Mouse (Mus musculus) liver, embryonic 11.5 days (tissue): ENCODE results near the gene Sgip1. TPM values are rescaled to one million over a fixed set of nuclear protein-coding genes. Genes with fewer than 3 reads are reported as not detected.

Source experiments
- ATAC-seq: fragments of 200-750 bp; cut with Nextera tagmentation; replicated peaks from 2 replicates; pipeline ENCODE4 v1.8.0; 2017; ENCODE audit warnings: moderate number of reproducible peaks, mild to moderate bottlenecking, moderate TSS enrichment, moderate library complexity; ENCODE audit not compliant: low FRiP score
- DNase-seq: peaks from one replicate; pipeline ENCODE4 v3.0.0-alpha.2; 2017; ENCODE audit warnings: low spot score
- H3K27ac ChIP-seq: fragments of 300-500 bp; sonication (generic); 2 replicates; pipeline ENCODE4 v1.5.1; 2014; ENCODE audit warnings: mild to moderate bottlenecking, low read depth, low read length, control low read depth
- H3K27me3 ChIP-seq: fragments of 300-500 bp; sonication (generic); replicated peaks from 2 replicates; pipeline ENCODE4 v1.6.1; 2014; ENCODE audit warnings: low read length, mixed read lengths; ENCODE audit not compliant: control insufficient read depth, insufficient read depth
- H3K36me3 ChIP-seq: fragments of 300-500 bp; sonication (generic); 2 replicates; pipeline ENCODE4 v1.6.1; 2014; ENCODE audit warnings: mild to moderate bottlenecking, low read length, moderate library complexity, mixed read lengths; ENCODE audit not compliant: control insufficient read depth, insufficient read depth
- H3K4me1 ChIP-seq: fragments of 300-500 bp; sonication (generic); replicated peaks from 2 replicates; pipeline ENCODE4 v1.6.1; 2014; ENCODE audit warnings: low read length, mixed read lengths; ENCODE audit not compliant: control insufficient read depth, insufficient read depth
- H3K4me2 ChIP-seq: fragments of 300-500 bp; sonication (generic); 2 replicates; pipeline ENCODE4 v1.6.1; 2014; ENCODE audit warnings: mild to moderate bottlenecking, control low read depth, moderate library complexity
- H3K4me3 ChIP-seq: fragments of 300-500 bp; sonication (generic); 2 replicates; pipeline ENCODE4 v1.5.1; 2014; ENCODE audit warnings: low read depth, low read length, control low read depth
- H3K9ac ChIP-seq: fragments of 300-500 bp; sonication (generic); 2 replicates; pipeline ENCODE4 v1.6.1; 2014; ENCODE audit warnings: low read depth, low read length, control low read depth
- H3K9me3 ChIP-seq: fragments of 300-500 bp; sonication (generic); 2 replicates; pipeline ENCODE4 v1.6.1; 2016; ENCODE audit warnings: low read length, inconsistent platforms, mixed read lengths; ENCODE audit not compliant: control insufficient read depth
- WGBS: fragments of 180-500 bp; shearing (Covaris S2); extraction: QIAGEN DNeasy Blood & Tissue Kit; methylation state at CpG from one replicate; pipeline ENCODE4 v1.1.7; 2014; 5-methylcytosine and 5-hydroxymethylcytosine counted together
- polyA plus RNA-seq: library from polyadenylated mRNA; unstranded; fragments of >200 nt; fragmentation: Nextera tagmentation; extraction: Ambion mirVana; gene quantifications from 2 replicates; pipeline ENCODE4 v1.2.1, GENCODE M21; 2014

Sgip1 gene
- polyA plus RNA-seq: 1.9 and 2.3 TPM in 2 replicates

DNA sequence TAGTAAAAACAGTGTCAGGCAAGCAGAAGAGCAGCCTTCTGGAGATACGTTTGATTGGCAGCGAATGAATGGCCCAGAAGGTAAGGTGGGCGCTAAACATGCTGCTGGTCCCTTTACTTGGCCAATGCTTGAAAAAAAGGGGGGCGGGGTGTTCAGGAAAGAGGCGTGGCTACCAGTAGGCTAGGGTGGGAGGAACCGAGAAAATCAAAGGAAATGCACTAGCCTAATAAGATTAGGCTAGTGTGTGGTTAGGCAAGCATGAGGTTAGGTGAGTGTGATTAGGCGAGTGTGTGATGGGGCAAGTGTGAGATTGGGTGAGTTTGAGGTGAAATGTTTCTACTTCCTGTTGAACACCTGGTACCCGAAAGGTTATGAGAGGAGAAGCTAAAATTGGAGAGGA, at the start of gene Sgip1:
TSS of gene Sgip1 (plus strand) at position 11 of the 400 bp plus-strand sequence.
- no peaks in the 10 kb centered on the region for H3K36me3 ChIP-seq
- no peak within 1 kb of the TSS for H3K4me2 ChIP-seq
- 54% methylated on average over 8 of the region's 8 CpGs for WGBS
- no peaks in the 10 kb centered on the region for H3K27me3 ChIP-seq
- no peak within 1 kb of the TSS for H3K9ac ChIP-seq
- H3K4me3 ChIP-seq: no peak within 1 kb of the TSS
- ATAC-seq: no peak
- H3K4me1 ChIP-seq: no peaks in the 10 kb centered on the region
- H3K9me3 ChIP-seq: no peaks in the 10 kb centered on the region
- H3K27ac ChIP-seq: no peak within 1 kb of the TSS
- DNase-seq: no peak

- Histone ChIP-seq H3K9ac (no peak overlapping the region), H3K9me3 (no peaks in the 10 kb centered on the region), H3K4me1 (no peaks in the 10 kb centered on the region), H3K4me3 (no peak overlapping the region), H3K27me3 (no peaks in the 10 kb centered on the region), H3K27ac (no peak overlapping the region), H3K4me2 (no peak overlapping the region), H3K36me3 (no peaks in the 10 kb centered on the region)
- 63% methylated on average over 4 of the region's 4 CpGs for WGBS
- ATAC-seq (no peak), DNase-seq (no peak)
Measured at GRCm38 (mm10) chr4:102691402-102691801, 49.7 kb upstream of the Sgip1 start.

- ATAC-seq (no peak), DNase-seq (no peak)
- Histone ChIP-seq H3K9me3 (no peaks in the 10 kb centered on the region), H3K27ac (no peak overlapping the region), H3K4me3 (no peak overlapping the region), H3K27me3 (no peaks in the 10 kb centered on the region), H3K9ac (no peak overlapping the region), H3K4me2 (no peak overlapping the region), H3K36me3 (no peaks in the 10 kb centered on the region), H3K4me1 (no peaks in the 10 kb centered on the region)
- WGBS: 89% methylated on average over 7 of the region's 7 CpGs
Measured at GRCm38 (mm10) chr4:102697966-102698365, 43.1 kb upstream of the Sgip1 start.

GRCm38 (mm10) chr4:102711731-102712130, 29.4 kb upstream of the Sgip1 start:
- no peaks in the 10 kb centered on the region for H3K4me1 ChIP-seq
- no peak overlapping the region for H3K27ac ChIP-seq
- H3K9me3 ChIP-seq: no peaks in the 10 kb centered on the region
- no peak overlapping the region for H3K4me2 ChIP-seq
- H3K27me3 ChIP-seq: no peaks in the 10 kb centered on the region
- 63% methylated on average over 4 of the region's 4 CpGs for WGBS
- H3K36me3 ChIP-seq: no peaks in the 10 kb centered on the region
- no peak overlapping the region for H3K4me3 ChIP-seq
- ATAC-seq (no peak), DNase-seq (no peak)
- no peak overlapping the region for H3K9ac ChIP-seq

DNA sequence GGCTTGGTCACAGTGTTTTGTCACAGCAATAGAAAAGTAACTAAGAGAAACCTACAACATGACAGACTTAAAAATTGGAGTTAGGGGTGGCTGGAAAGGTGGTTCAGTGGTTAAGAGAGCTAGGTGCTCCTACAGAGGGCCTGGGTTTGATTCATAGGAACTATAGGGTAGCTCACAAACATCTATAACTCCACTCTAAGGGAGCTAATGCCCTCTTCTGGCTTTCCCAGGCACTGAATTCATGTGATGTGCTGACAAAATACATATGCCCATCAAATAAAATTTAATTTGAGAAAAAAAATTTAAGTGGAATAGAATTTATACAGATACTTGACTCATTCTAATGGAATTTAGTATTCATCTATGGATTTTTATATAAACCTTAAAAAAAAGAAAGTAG, 25.6 kb upstream of the Sgip1 start:
- no peak for ATAC-seq
- H3K4me1 ChIP-seq: no peaks in the 10 kb centered on the region
- H3K9me3 ChIP-seq: no peaks in the 10 kb centered on the region
- H3K27me3 ChIP-seq: no peaks in the 10 kb centered on the region
- no peak overlapping the region for H3K4me3 ChIP-seq
- no peak overlapping the region for H3K9ac ChIP-seq
- no peaks in the 10 kb centered on the region for H3K36me3 ChIP-seq
- no peak for DNase-seq
- no peak overlapping the region for H3K4me2 ChIP-seq
- H3K27ac ChIP-seq: no peak overlapping the region

- no peaks in the 10 kb centered on the region for H3K36me3 ChIP-seq
- no peaks in the 10 kb centered on the region for H3K9me3 ChIP-seq
- 73% methylated on average over 5 of the region's 5 CpGs for WGBS
- DNase-seq (no peak), ATAC-seq (no peak)
- H3K4me1 ChIP-seq: no peaks in the 10 kb centered on the region
- no peak overlapping the region for H3K4me2 ChIP-seq
- no peaks in the 10 kb centered on the region for H3K27me3 ChIP-seq
- no peak overlapping the region for H3K9ac ChIP-seq
- no peak overlapping the region for H3K27ac ChIP-seq
- H3K4me3 ChIP-seq: no peak overlapping the region
Measured at GRCm38 (mm10) chr4:102717123-102717828, 23.8 kb upstream of the Sgip1 start.

DNA sequence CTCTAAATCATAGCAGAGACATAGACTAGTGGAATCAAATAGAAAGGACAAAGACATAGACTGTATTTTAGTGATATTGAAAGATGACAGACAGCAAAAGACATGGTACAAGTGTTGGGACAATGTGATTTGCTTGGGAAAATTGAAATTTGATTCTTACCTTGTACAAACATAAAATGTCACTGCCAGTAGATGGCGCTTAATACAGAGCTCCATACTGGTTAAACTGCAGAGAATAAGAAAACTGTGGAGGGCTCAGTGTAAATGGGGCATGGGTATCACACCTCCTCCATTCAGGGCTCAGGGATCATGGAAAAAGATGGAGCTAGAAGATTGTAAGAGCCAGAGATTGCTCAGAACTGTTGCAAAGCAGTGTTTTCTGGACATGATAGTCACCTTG, 21.6 kb upstream of the Sgip1 start:
- Histone ChIP-seq H3K4me3 (no peak overlapping the region), H3K4me1 (no peaks in the 10 kb centered on the region), H3K27ac (no peak overlapping the region), H3K27me3 (no peaks in the 10 kb centered on the region), H3K36me3 (no peaks in the 10 kb centered on the region), H3K9ac (no peak overlapping the region), H3K4me2 (no peak overlapping the region), H3K9me3 (no peaks in the 10 kb centered on the region)
- DNase-seq: no peak
- WGBS: 5% methylated on average over 1 of the region's 1 CpGs
- no peak for ATAC-seq

DNA sequence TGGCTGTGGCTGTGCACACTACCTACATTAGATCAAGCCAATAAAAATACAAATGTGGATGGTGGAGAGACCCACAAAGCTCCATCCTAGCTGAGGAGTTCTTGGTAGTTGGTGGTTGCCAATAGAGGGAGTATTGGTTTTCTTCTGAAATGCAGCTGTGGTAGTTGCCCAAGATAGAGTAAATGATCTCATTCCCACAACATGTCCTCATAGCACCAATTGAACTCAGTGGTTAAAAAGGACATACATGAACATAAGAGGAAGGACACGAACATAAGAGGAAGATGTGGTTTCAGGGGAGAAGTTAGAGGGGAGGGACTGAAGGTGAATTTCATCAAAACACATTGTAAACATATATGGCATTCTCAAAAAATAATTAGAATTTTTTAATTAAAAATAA, 21.1 kb upstream of the Sgip1 start:
- Histone ChIP-seq H3K9me3 (no peaks in the 10 kb centered on the region), H3K4me2 (no peak overlapping the region), H3K27me3 (no peaks in the 10 kb centered on the region), H3K9ac (no peak overlapping the region), H3K4me1 (no peaks in the 10 kb centered on the region), H3K4me3 (no peak overlapping the region), H3K27ac (no peak overlapping the region), H3K36me3 (no peaks in the 10 kb centered on the region)
- ATAC-seq (no peak), DNase-seq (no peak)
- 27% methylated on average over 1 of the region's 1 CpGs for WGBS

DNA sequence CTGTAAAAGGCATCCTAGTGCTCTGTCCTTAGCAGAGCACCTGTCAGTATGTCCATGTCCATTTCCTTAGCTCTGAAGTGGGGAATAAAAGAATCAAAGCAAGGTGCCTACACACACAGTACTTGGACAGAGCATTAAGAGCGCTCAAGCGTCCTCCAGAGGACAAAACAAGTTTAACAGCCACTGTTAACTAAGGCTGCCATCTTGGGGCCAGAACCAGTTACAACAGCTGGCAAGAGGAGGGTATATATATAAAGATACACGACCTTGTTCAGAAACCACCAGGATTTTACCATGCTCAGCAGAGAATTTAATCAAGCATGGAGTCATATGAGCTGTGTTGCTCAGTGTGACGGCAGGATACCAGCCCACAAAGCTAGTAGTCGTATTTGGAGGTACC, 16.7 kb upstream of the Sgip1 start:
- H3K4me2 ChIP-seq: no peak overlapping the region
- ATAC-seq: no peak
- no peak overlapping the region for H3K4me3 ChIP-seq
- no peaks in the 10 kb centered on the region for H3K9me3 ChIP-seq
- no peaks in the 10 kb centered on the region for H3K36me3 ChIP-seq
- H3K27ac ChIP-seq: no peak overlapping the region
- no peak for DNase-seq
- H3K9ac ChIP-seq: no peak overlapping the region
- 70% methylated on average over 5 of the region's 5 CpGs for WGBS
- no peaks in the 10 kb centered on the region for H3K27me3 ChIP-seq
- no peaks in the 10 kb centered on the region for H3K4me1 ChIP-seq
